Mouse (Mus musculus): ENCODE data around the gene Aplf. TPM values are rescaled to one million over a fixed set of nuclear protein-coding genes. Genes with fewer than 3 reads are reported as not detected.
A peak's percentile ranks its signal among the peaks of the same experiment; 100 is the strongest.

Gene Aplf
- 8.4 and 9.8 TPM in 2 replicates for polyA plus RNA-seq (2015; fragmentation: Nextera tagmentation; extraction: Ambion mirVana)

- H3K4me3 ChIP-seq (ENCODE audit: low read depth, low read length) = peak within 1 kb of the TSS; percentile 52
- peak; percentile 100 for ATAC-seq (ENCODE audit: low FRiP score, low TSS enrichment)
- TF ChIP-seq CTCF (IDR thresholded peaks at IDR 0.05; ENCODE audit: low read depth) (no peak), EP300 (optimal IDR thresholded peaks at IDR 0.05) (no peak)
- peak within 1 kb of the TSS; percentile 76 for H3K27ac ChIP-seq (replicated peaks)
- H3K27me3 ChIP-seq (ENCODE audit: control insufficient read depth, insufficient read depth, low read length) = no peaks in the 10 kb centered on the region
- H3K9ac ChIP-seq (ENCODE audit: low read length) = peak within 1 kb of the TSS; percentile 59
- H3K9me3 ChIP-seq (ENCODE audit: control insufficient read depth, low read length) = no peaks in the 10 kb centered on the region
- peak; percentile 92 for DNase-seq (ENCODE audit: low spot score)
- 0 out of 2 replicates have a peak, but pooled peaks cover 2% of the 10 kb centered on the region for H3K36me3 ChIP-seq (ENCODE audit: control insufficient read depth, insufficient read depth, low read length)
- H3K4me1 ChIP-seq (replicated peaks; ENCODE audit: control insufficient read depth, insufficient read depth) = peaks cover 3% of the 10 kb centered on the region; the same call in 1 of the 2 replicates
- H3K4me2 ChIP-seq (replicated peaks; ENCODE audit: low read depth) = peak within 1 kb of the TSS; percentile 73
- WGBS = under 1% methylated on average over 33 of the region's 33 CpGs
Observed at GRCm38 (mm10) chr6:87671771-87672517, at the start of gene Aplf. Aplf (minus strand) TSS chr6:87672193.

DNA sequence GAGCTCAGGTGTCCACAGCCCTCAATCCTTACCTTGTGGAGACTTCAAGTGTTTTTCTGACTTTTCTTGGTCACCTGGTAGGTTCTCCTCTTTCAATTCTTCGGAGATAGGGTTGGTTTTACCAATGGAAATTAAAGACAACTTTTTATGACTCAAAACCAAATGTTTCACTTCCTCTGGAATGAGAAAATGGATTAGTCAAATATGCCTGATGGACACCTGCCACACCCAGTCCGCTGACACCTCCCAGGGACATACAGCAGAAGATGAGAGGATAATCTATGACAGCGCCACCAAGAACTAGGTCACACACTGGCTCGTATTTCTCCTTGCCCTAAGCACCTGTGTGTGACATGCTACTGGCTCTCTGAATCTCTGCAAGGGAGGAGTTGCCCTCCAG is 42.1 kb upstream of the Aplf start:
- Histone ChIP-seq H3K4me3 (ENCODE audit: low read depth, low read length) (no peak overlapping the region), H3K4me2 (replicated peaks; ENCODE audit: low read depth) (no peak overlapping the region), H3K9ac (ENCODE audit: low read length) (no peak overlapping the region), H3K36me3 (ENCODE audit: control insufficient read depth, insufficient read depth, low read length) (no peaks in the 10 kb centered on the region), H3K9me3 (ENCODE audit: control insufficient read depth, low read length) (no peaks in the 10 kb centered on the region), H3K27ac (replicated peaks) (no peak overlapping the region), H3K27me3 (ENCODE audit: control insufficient read depth, insufficient read depth, low read length) (no peaks in the 10 kb centered on the region), H3K4me1 (replicated peaks; ENCODE audit: control insufficient read depth, insufficient read depth) (no peaks in the 10 kb centered on the region)
- ATAC-seq (ENCODE audit: low FRiP score, low TSS enrichment) (no peak), DNase-seq (ENCODE audit: low spot score) (no peak)
- 87% methylated on average over 4 of the region's 4 CpGs for WGBS
- TF ChIP-seq CTCF (IDR thresholded peaks at IDR 0.05; ENCODE audit: low read depth) (no peak), EP300 (optimal IDR thresholded peaks at IDR 0.05) (no peak)

DNA sequence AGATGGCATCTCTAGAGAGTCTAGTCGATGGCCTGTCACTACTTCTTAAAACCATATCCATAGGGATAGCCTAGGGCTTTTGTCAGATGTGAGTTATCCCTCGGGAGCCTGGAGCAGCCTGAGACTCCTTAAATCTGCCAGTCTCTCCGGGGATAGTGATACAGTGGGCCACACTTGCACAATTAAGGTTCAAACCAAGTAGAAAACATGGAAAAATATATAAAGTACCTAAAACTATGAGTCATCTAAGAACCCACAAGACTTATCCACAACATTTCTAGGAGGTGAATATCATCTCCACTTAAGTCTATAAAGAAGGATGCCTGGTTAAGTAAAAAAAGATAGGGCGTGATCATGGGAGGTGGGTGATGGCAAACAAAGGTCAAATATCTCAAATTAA is 40.3 kb upstream of the Aplf start:
- TF ChIP-seq EP300 (optimal IDR thresholded peaks at IDR 0.05) (no peak), CTCF (IDR thresholded peaks at IDR 0.05; ENCODE audit: low read depth) (no peak)
- 83% methylated on average over 4 of the region's 4 CpGs for WGBS

GRCm38 (mm10) chr6:87706246-87706645 is 34.3 kb upstream of the Aplf start:
- no peaks in the 10 kb centered on the region for H3K27me3 ChIP-seq (ENCODE audit: control insufficient read depth, insufficient read depth, low read length)
- no peak overlapping the region for H3K9ac ChIP-seq (ENCODE audit: low read length)
- TF ChIP-seq EP300 (optimal IDR thresholded peaks at IDR 0.05) = no peak
- TF ChIP-seq CTCF (IDR thresholded peaks at IDR 0.05; ENCODE audit: low read depth) = peak; percentile 67
- WGBS = 40% methylated on average over 3 of the region's 3 CpGs
- no peak overlapping the region for H3K27ac ChIP-seq (replicated peaks)
- no peaks in the 10 kb centered on the region for H3K36me3 ChIP-seq (ENCODE audit: control insufficient read depth, insufficient read depth, low read length)
- no peaks in the 10 kb centered on the region for H3K9me3 ChIP-seq (ENCODE audit: control insufficient read depth, low read length)
- no peaks in the 10 kb centered on the region for H3K4me1 ChIP-seq (replicated peaks; ENCODE audit: control insufficient read depth, insufficient read depth)
- H3K4me2 ChIP-seq (replicated peaks; ENCODE audit: low read depth) = no peak overlapping the region
- H3K4me3 ChIP-seq (ENCODE audit: low read depth, low read length) = no peak overlapping the region
- no peak for ATAC-seq (ENCODE audit: low FRiP score, low TSS enrichment)
- no peak for DNase-seq (ENCODE audit: low spot score)

More for the DNA sequence above, 40.3 kb upstream of the Aplf start:
- ATAC-seq (ENCODE audit: low FRiP score, low TSS enrichment) (no peak), DNase-seq (ENCODE audit: low spot score) (no peak)
- Histone ChIP-seq H3K4me2 (replicated peaks; ENCODE audit: low read depth) (no peak overlapping the region), H3K9me3 (ENCODE audit: control insufficient read depth, low read length) (no peaks in the 10 kb centered on the region), H3K36me3 (ENCODE audit: control insufficient read depth, insufficient read depth, low read length) (no peaks in the 10 kb centered on the region), H3K4me1 (replicated peaks; ENCODE audit: control insufficient read depth, insufficient read depth) (no peaks in the 10 kb centered on the region), H3K9ac (ENCODE audit: low read length) (no peak overlapping the region), H3K4me3 (ENCODE audit: low read depth, low read length) (no peak overlapping the region), H3K27ac (replicated peaks) (no peak overlapping the region), H3K27me3 (ENCODE audit: control insufficient read depth, insufficient read depth, low read length) (no peaks in the 10 kb centered on the region)

- H3K4me3 ChIP-seq (ENCODE audit: low read depth, low read length) = no peak overlapping the region
- no peaks in the 10 kb centered on the region for H3K4me1 ChIP-seq (replicated peaks; ENCODE audit: control insufficient read depth, insufficient read depth)
- no peaks in the 10 kb centered on the region for H3K36me3 ChIP-seq (ENCODE audit: control insufficient read depth, insufficient read depth, low read length)
- no peak overlapping the region for H3K4me2 ChIP-seq (replicated peaks; ENCODE audit: low read depth)
- no peak overlapping the region for H3K9ac ChIP-seq (ENCODE audit: low read length)
- no peak overlapping the region for H3K27ac ChIP-seq (replicated peaks)
- DNase-seq (ENCODE audit: low spot score) (no peak), ATAC-seq (ENCODE audit: low FRiP score, low TSS enrichment) (no peak)
- H3K27me3 ChIP-seq (ENCODE audit: control insufficient read depth, insufficient read depth, low read length) = no peaks in the 10 kb centered on the region
- H3K9me3 ChIP-seq (ENCODE audit: control insufficient read depth, low read length) = no peaks in the 10 kb centered on the region
- TF ChIP-seq CTCF (IDR thresholded peaks at IDR 0.05; ENCODE audit: low read depth) (no peak), EP300 (optimal IDR thresholded peaks at IDR 0.05) (no peak)
- WGBS = 93% methylated on average over 4 of the region's 4 CpGs
Observed at GRCm38 (mm10) chr6:87696544-87696943, 24.6 kb upstream of the Aplf start.

DNA sequence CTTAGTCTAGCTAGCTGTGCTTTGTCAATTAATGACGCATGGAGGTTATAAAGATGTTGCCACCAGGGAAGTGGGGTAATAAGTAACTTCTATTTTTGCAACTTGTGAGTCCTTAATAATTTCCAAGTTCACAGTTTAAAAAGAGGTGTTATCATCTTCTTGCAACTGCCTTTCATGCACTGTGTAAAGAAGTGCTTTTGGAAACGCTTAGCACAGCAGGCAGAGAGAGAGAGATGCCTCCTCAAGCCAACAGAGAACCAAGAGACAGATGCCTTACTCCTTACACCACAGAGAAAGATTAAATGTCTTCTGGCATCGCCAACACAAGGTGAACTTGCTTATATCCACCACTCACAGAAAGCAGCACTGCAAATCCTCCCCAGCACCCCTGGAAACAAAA is 24.0 kb upstream of the Aplf start:
- Histone ChIP-seq H3K27me3 (ENCODE audit: control insufficient read depth, insufficient read depth, low read length) (no peaks in the 10 kb centered on the region), H3K36me3 (ENCODE audit: control insufficient read depth, insufficient read depth, low read length) (no peaks in the 10 kb centered on the region), H3K4me3 (ENCODE audit: low read depth, low read length) (no peak overlapping the region), H3K4me2 (replicated peaks; ENCODE audit: low read depth) (no peak overlapping the region), H3K9ac (ENCODE audit: low read length) (no peak overlapping the region), H3K27ac (replicated peaks) (no peak overlapping the region), H3K4me1 (replicated peaks; ENCODE audit: control insufficient read depth, insufficient read depth) (no peaks in the 10 kb centered on the region), H3K9me3 (ENCODE audit: control insufficient read depth, low read length) (no peaks in the 10 kb centered on the region)
- TF ChIP-seq CTCF (IDR thresholded peaks at IDR 0.05; ENCODE audit: low read depth) (no peak), EP300 (optimal IDR thresholded peaks at IDR 0.05) (no peak)
- WGBS = 78% methylated on average over 3 of the region's 3 CpGs
- ATAC-seq (ENCODE audit: low FRiP score, low TSS enrichment) (no peak), DNase-seq (ENCODE audit: low spot score) (no peak)
